Mouse (Mus musculus): ENCODE measurements around the gene Slc17a7. TPM values are rescaled to one million over a fixed set of nuclear protein-coding genes. Genes with fewer than 3 reads are reported as not detected.

Slc17a7 gene
- polyA plus RNA-seq, 1 experiment from 2014 or later = 0.55 TPM

GRCm38 (mm10) chr7:45216442-45217183, 52.9 kb downstream of the Slc17a7 start:
- WGBS = under 1% methylated on average over 13 of the region's 13 CpGs

GRCm38 (mm10) chr7:45221680-45222079, 57.9 kb downstream of the Slc17a7 start:
- Histone ChIP-seq H3K27me3 (no peaks in the 10 kb centered on the region), H3K4me2 (no peak overlapping the region), H3K9me3 (no peaks in the 10 kb centered on the region), H3K9ac (no peak overlapping the region), H3K4me1 (peaks cover 24% of the 10 kb centered on the region), H3K4me3 (no peak overlapping the region), H3K27ac (no peak overlapping the region), H3K36me3 (peaks cover 88% of the 10 kb centered on the region)
- WGBS = 73% methylated on average over 2 of the region's 2 CpGs
- no peak for ATAC-seq (ENCODE audit: borderline replicate concordance, extremely low read depth, low FRiP score, low TSS enrichment)

More at GRCm38 (mm10) chr7:45216442-45217183, 52.9 kb downstream of the Slc17a7 start:
- Histone ChIP-seq H3K9me3 (no peaks in the 10 kb centered on the region), H3K27me3 (peaks cover 14% of the 10 kb centered on the region), H3K4me2 (peak overlapping the region; percentile 79), H3K9ac (peak overlapping the region; percentile 90), H3K4me3 (peak overlapping the region; percentile 63), H3K4me1 (peaks cover 38% of the 10 kb centered on the region), H3K36me3 (peaks cover 39% of the 10 kb centered on the region), H3K27ac (peak overlapping the region; percentile 91)
- peak; percentile 90 for ATAC-seq (ENCODE audit: borderline replicate concordance, extremely low read depth, low FRiP score, low TSS enrichment)

GRCm38 (mm10) chr7:45224826-45225225, 61.1 kb downstream of the Slc17a7 start:
- Histone ChIP-seq H3K27me3 (no peaks in the 10 kb centered on the region), H3K9ac (no peak overlapping the region), H3K4me3 (no peak overlapping the region), H3K4me2 (no peak overlapping the region), H3K27ac (no peak overlapping the region), H3K4me1 (no peaks in the 10 kb centered on the region), H3K9me3 (no peaks in the 10 kb centered on the region), H3K36me3 (peaks cover 93% of the 10 kb centered on the region)
- WGBS = 88% methylated on average over 7 of the region's 7 CpGs
- no peak for ATAC-seq (ENCODE audit: borderline replicate concordance, extremely low read depth, low FRiP score, low TSS enrichment)

MicroRNAs within 50 kb of the gene (microRNA counts, 519-probe panel; counts per million panel counts)
- 2,655 counts per million, percentile 65 among the panel's probes with 10 or more counts for microRNA mmu-miR-150

Small RNAs within 50 kb of the gene (microRNA-seq; reads per million reads assigned to microRNA genes)
- gene Mir150 = 49.1 reads per million, percentile 45 among the genes with 10 or more reads in this experiment
- gene Mir5121 = 8.3 reads per million, percentile 27 among the genes with 10 or more reads in this experiment
- gene Mir7055 = not detected

Other genes with a start within 250 kb of the Slc17a7 start
- gene Ap2a1, start 234.5 kb upstream of the Slc17a7 start, polyA plus RNA-seq (2015; fragmentation: Nextera tagmentation; extraction: Ambion mirVana) = 63.1 and 64.8 TPM in 2 replicates
- gene Tsks, start 220.7 kb upstream of the Slc17a7 start, polyA plus RNA-seq (2015; fragmentation: Nextera tagmentation; extraction: Ambion mirVana) = 0.09 and 0.15 TPM in 2 replicates
- 14.5 and 15.0 TPM in 2 replicates for gene Cpt1c, start 189.1 kb upstream of the Slc17a7 start, polyA plus RNA-seq (2015; fragmentation: Nextera tagmentation; extraction: Ambion mirVana)
- 545 and 586 TPM in 2 replicates for gene Prmt1, start 177.4 kb upstream of the Slc17a7 start, polyA plus RNA-seq (2015; fragmentation: Nextera tagmentation; extraction: Ambion mirVana)
- gene Irf3, start 166.3 kb upstream of the Slc17a7 start, polyA plus RNA-seq (2015; fragmentation: Nextera tagmentation; extraction: Ambion mirVana) = 88.1 and 92.6 TPM in 2 replicates
- gene Bcl2l12, start 165.2 kb upstream of the Slc17a7 start, polyA plus RNA-seq (2015; fragmentation: Nextera tagmentation; extraction: Ambion mirVana) = 66.3 and 66.7 TPM in 2 replicates
- gene Scaf1, start 147.6 kb upstream of the Slc17a7 start, polyA plus RNA-seq (2015; fragmentation: Nextera tagmentation; extraction: Ambion mirVana) = 35.5 and 36.5 TPM in 2 replicates
- 49.7 and 50.4 TPM in 2 replicates for gene Rras, start 146.0 kb upstream of the Slc17a7 start, polyA plus RNA-seq (2015; fragmentation: Nextera tagmentation; extraction: Ambion mirVana)
- gene Prr12, start 111.1 kb upstream of the Slc17a7 start, polyA plus RNA-seq (2015; fragmentation: Nextera tagmentation; extraction: Ambion mirVana) = 10.9 and 11.1 TPM in 2 replicates
- 74.9 and 75.1 TPM in 2 replicates for gene Nosip, start 101.5 kb upstream of the Slc17a7 start, polyA plus RNA-seq (2015; fragmentation: Nextera tagmentation; extraction: Ambion mirVana)
- 23.1 and 24.2 TPM in 2 replicates for gene Prrg2, start 101.3 kb upstream of the Slc17a7 start, polyA plus RNA-seq (2015; fragmentation: Nextera tagmentation; extraction: Ambion mirVana)
- gene Rcn3, start 71.7 kb upstream of the Slc17a7 start, polyA plus RNA-seq (2015; fragmentation: Nextera tagmentation; extraction: Ambion mirVana) = 353 and 358 TPM in 2 replicates
- gene Fcgrt, start 60.1 kb upstream of the Slc17a7 start, polyA plus RNA-seq (2015; fragmentation: Nextera tagmentation; extraction: Ambion mirVana) = 73.6 and 83.1 TPM in 2 replicates
- 1,432 and 1,559 TPM in 2 replicates for gene Rps11, start 39.5 kb upstream of the Slc17a7 start, polyA plus RNA-seq (2015; fragmentation: Nextera tagmentation; extraction: Ambion mirVana)
- gene Rpl13a, start 35.2 kb upstream of the Slc17a7 start, polyA plus RNA-seq (2015; fragmentation: Nextera tagmentation; extraction: Ambion mirVana) = 1,187 and 1,308 TPM in 2 replicates
- 0.19 and 0.20 TPM in 2 replicates for gene Gm45713, start 27.7 kb upstream of the Slc17a7 start, polyA plus RNA-seq (2015; fragmentation: Nextera tagmentation; extraction: Ambion mirVana)
- 1.5 and 8.3 TPM in 2 replicates for gene Flt3l, start 27.5 kb upstream of the Slc17a7 start, polyA plus RNA-seq (2015; fragmentation: Nextera tagmentation; extraction: Ambion mirVana)
- gene Pih1d1, start 9.6 kb upstream of the Slc17a7 start, polyA plus RNA-seq (2015; fragmentation: Nextera tagmentation; extraction: Ambion mirVana) = 100 and 103 TPM in 2 replicates
- 54.8 and 56.8 TPM in 2 replicates for gene Aldh16a1, start 9.4 kb upstream of the Slc17a7 start, polyA plus RNA-seq (2015; fragmentation: Nextera tagmentation; extraction: Ambion mirVana)
- gene Gfy, start 15.6 kb downstream of the Slc17a7 start, polyA plus RNA-seq (2015; fragmentation: Nextera tagmentation; extraction: Ambion mirVana) = not detected in 2 replicates
- gene Pth2, start 17.0 kb downstream of the Slc17a7 start, polyA plus RNA-seq (2015; fragmentation: Nextera tagmentation; extraction: Ambion mirVana) = not detected in 2 replicates
- gene Ccdc155, start 40.9 kb downstream of the Slc17a7 start, polyA plus RNA-seq (2015; fragmentation: Nextera tagmentation; extraction: Ambion mirVana) = 0.75 and 1.1 TPM in 2 replicates
- 0.54 and 1.1 TPM in 2 replicates for gene Dkkl1, start 48.2 kb downstream of the Slc17a7 start, polyA plus RNA-seq (2015; fragmentation: Nextera tagmentation; extraction: Ambion mirVana)
- 180 and 183 TPM in 2 replicates for gene Tead2, start 51.8 kb downstream of the Slc17a7 start, polyA plus RNA-seq (2015; fragmentation: Nextera tagmentation; extraction: Ambion mirVana)
- 3.1 and 3.8 TPM in 2 replicates for gene Cd37, start 75.2 kb downstream of the Slc17a7 start, polyA plus RNA-seq (2015; fragmentation: Nextera tagmentation; extraction: Ambion mirVana)
- 0.16 TPM in 1 of 2 replicates, not detected in the other for gene Slc6a16, start 77.1 kb downstream of the Slc17a7 start, polyA plus RNA-seq (2015; fragmentation: Nextera tagmentation; extraction: Ambion mirVana)
- 0.09 TPM in 1 of 2 replicates, not detected in the other for gene Slc6a21, start 113.6 kb downstream of the Slc17a7 start, polyA plus RNA-seq (2015; fragmentation: Nextera tagmentation; extraction: Ambion mirVana)
- 19.1 and 20.0 TPM in 2 replicates for gene Trpm4, start 169.8 kb downstream of the Slc17a7 start, polyA plus RNA-seq (2015; fragmentation: Nextera tagmentation; extraction: Ambion mirVana)
- gene Hrc, start 171.3 kb downstream of the Slc17a7 start, polyA plus RNA-seq (2015; fragmentation: Nextera tagmentation; extraction: Ambion mirVana) = 1.7 and 2.3 TPM in 2 replicates
- gene Ppfia3, start 203.1 kb downstream of the Slc17a7 start, polyA plus RNA-seq (2015; fragmentation: Nextera tagmentation; extraction: Ambion mirVana) = 3.1 TPM in 2 replicates
- gene Lin7b, start 206.6 kb downstream of the Slc17a7 start, polyA plus RNA-seq (2015; fragmentation: Nextera tagmentation; extraction: Ambion mirVana) = 0.60 and 0.92 TPM in 2 replicates
- gene Snrnp70, start 231.8 kb downstream of the Slc17a7 start, polyA plus RNA-seq (2015; fragmentation: Nextera tagmentation; extraction: Ambion mirVana) = 224 and 229 TPM in 2 replicates
- gene Kcna7, start 241.7 kb downstream of the Slc17a7 start, polyA plus RNA-seq (2015; fragmentation: Nextera tagmentation; extraction: Ambion mirVana) = not detected in 2 replicates
- 3.5 TPM in 2 replicates for gene Ntf5, start 249.7 kb downstream of the Slc17a7 start, polyA plus RNA-seq (2015; fragmentation: Nextera tagmentation; extraction: Ambion mirVana)